Mouse (Mus musculus) heart, embryonic 16.5 days (tissue): Measurements from ENCODE around the gene Lyg2. TPM values are rescaled to one million over a fixed set of nuclear protein-coding genes. Genes with fewer than 3 reads are reported as not detected.
A peak's percentile ranks its signal among the peaks of the same experiment; 100 is the strongest.

ENCODE experiments used
- ATAC-seq: fragments of 200-750 bp; cut with Nextera tagmentation; replicated peaks from 2 replicates; pipeline ENCODE4 v1.8.0; 2017; ENCODE audit warnings: moderate number of reproducible peaks; ENCODE audit not compliant: insufficient read depth, low FRiP score; ENCODE audit errors: extremely low read depth
- H3K27ac ChIP-seq: fragments of 300-500 bp; sonication (generic); 2 replicates; pipeline ENCODE4 v1.5.1; 2014; ENCODE audit warnings: mild to moderate bottlenecking, low read length, control low read depth, moderate library complexity
- H3K27me3 ChIP-seq: fragments of 300-500 bp; sonication (generic); 2 replicates; pipeline ENCODE4 v1.6.1; 2014; ENCODE audit warnings: low read length, mixed read lengths; ENCODE audit not compliant: control insufficient read depth, insufficient read depth
- H3K36me3 ChIP-seq: fragments of 300-500 bp; sonication (generic); 2 replicates; pipeline ENCODE4 v1.6.1; 2014; ENCODE audit not compliant: control insufficient read depth, insufficient read depth
- H3K4me1 ChIP-seq: fragments of 300-500 bp; sonication (generic); 2 replicates; pipeline ENCODE4 v1.6.1; 2014; ENCODE audit warnings: low read length, mixed read lengths; ENCODE audit not compliant: control insufficient read depth, insufficient read depth
- H3K4me2 ChIP-seq: fragments of 300-500 bp; sonication (generic); 2 replicates; pipeline ENCODE4 v1.6.1; 2014; ENCODE audit warnings: low read depth, mild to moderate bottlenecking, control low read depth, low read length
- H3K4me3 ChIP-seq: fragments of 300-500 bp; sonication (generic); 2 replicates; pipeline ENCODE4 v1.5.1; 2014; ENCODE audit warnings: mild to moderate bottlenecking, control low read depth, low read length
- H3K9ac ChIP-seq: fragments of 300-500 bp; sonication (generic); 2 replicates; pipeline ENCODE4 v1.6.1; 2014; ENCODE audit warnings: low read length, control low read depth
- H3K9me3 ChIP-seq: fragments of 300-500 bp; sonication (generic); replicated peaks from 2 replicates; pipeline ENCODE4 v1.6.1; 2016; ENCODE audit warnings: low read length; ENCODE audit not compliant: control insufficient read depth
- WGBS: fragments of 180-500 bp; shearing (Covaris S2); extraction: QIAGEN DNeasy Blood & Tissue Kit; methylation state at CpG from one replicate; pipeline ENCODE4 v1.1.7; 2014; 5-methylcytosine and 5-hydroxymethylcytosine counted together
- polyA plus RNA-seq: library from polyadenylated mRNA; unstranded; fragments of >200 nt; fragmentation: Nextera tagmentation; extraction: Ambion mirVana; gene quantifications from 2 replicates; pipeline ENCODE4 v1.2.1, GENCODE M21; 2015

Gene Lyg2
- polyA plus RNA-seq, 1 experiment from 2014 or later, result not detected

DNA sequence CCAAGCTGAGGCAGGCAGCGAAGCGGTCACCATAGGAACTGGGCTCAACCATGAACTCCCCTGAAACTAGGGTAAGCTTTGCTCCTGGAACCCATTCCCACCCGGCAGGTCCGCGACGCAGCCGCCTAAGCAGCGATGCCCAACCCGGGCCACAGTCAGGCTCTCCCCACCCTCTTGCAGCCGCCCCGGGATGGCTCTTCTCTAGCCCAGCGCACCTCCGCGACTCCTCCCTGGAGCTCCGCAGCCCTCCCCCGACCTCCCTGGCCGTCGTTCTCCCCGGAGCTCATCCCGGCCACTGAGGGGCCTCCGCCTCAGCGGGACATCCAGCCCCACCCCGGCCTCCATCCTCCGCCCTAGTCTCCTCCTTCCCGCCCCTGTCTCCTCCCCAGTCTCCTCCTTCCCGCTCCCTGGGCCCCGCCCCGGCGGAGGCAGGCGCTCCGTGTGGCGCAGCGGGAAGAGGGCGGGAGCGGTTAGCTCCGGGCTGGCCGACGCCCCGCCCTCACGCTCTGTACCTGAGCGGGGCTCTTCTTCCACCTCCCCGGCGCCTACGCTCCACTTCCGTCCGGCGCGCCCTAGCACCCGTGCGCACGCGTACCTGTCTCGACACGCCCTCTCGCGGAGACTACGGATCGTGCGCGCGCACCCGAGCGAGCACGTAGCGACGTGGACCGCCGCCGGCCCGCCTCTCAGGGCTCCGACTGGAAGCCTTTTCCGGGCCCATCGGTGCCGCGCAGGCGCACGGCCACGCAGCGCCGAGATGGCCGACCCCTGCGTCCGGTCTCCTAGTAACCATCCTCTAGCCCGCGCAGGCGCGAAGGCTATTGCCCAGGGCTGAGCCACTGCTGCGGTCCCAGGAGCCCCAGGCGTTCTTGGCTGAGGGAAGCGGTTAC is 51.5 kb downstream of the Lyg2 start:
- ATAC-seq, result peak; percentile 98

More for the DNA sequence above, 51.5 kb downstream of the Lyg2 start:
- H3K27ac ChIP-seq, result peak overlapping the region; percentile 92
- peak overlapping the region; percentile 85 for H3K9ac ChIP-seq
- no peaks in the 10 kb centered on the region for H3K27me3 ChIP-seq
- H3K9me3 ChIP-seq, result no peaks in the 10 kb centered on the region; the same call in 1 of the 2 replicates
- H3K4me1 ChIP-seq, result no peaks in the 10 kb centered on the region
- H3K36me3 ChIP-seq, result no peaks in the 10 kb centered on the region
- under 1% methylated on average over 90 of the region's 90 CpGs for WGBS
- H3K4me2 ChIP-seq, result peak overlapping the region; percentile 92
- peak overlapping the region; percentile 86 for H3K4me3 ChIP-seq

Other genes starting within 250 kb of the Lyg2 start
- gene 2010300C02Rik, start 196.4 kb downstream of the Lyg2 start, polyA plus RNA-seq, result 4.5 and 5.2 TPM in 2 replicates
- gene Tsga10, start 50.1 kb downstream of the Lyg2 start, polyA plus RNA-seq, result 4.4 and 4.9 TPM in 2 replicates
- gene Lipt1, start 44.8 kb downstream of the Lyg2 start, polyA plus RNA-seq, result 9.8 and 10.6 TPM in 2 replicates
- gene Mitd1, start 26.1 kb downstream of the Lyg2 start, polyA plus RNA-seq, result 11.1 and 13.5 TPM in 2 replicates
- gene Mrpl30, start 26.0 kb downstream of the Lyg2 start, polyA plus RNA-seq, result 294 TPM in 2 replicates
- gene Lyg1, start 41.3 kb upstream of the Lyg2 start, polyA plus RNA-seq, result not detected in 2 replicates
- gene Txndc9, start 81.4 kb upstream of the Lyg2 start, polyA plus RNA-seq, result 110 and 113 TPM in 2 replicates
- gene Eif5b, start 81.5 kb upstream of the Lyg2 start, polyA plus RNA-seq, result 15.6 and 16.5 TPM in 2 replicates
- gene Rev1, start 213.3 kb upstream of the Lyg2 start, polyA plus RNA-seq, result 13.6 and 16.3 TPM in 2 replicates